Mouse (Mus musculus) thymus, postnatal 25 days (tissue): ENCODE data around the gene Kcnj16.

ENCODE experiments used
- DNase-seq: peaks from one replicate; pipeline ENCODE4 v3.0.0; 2022

Kcnj16 gene

DNA sequence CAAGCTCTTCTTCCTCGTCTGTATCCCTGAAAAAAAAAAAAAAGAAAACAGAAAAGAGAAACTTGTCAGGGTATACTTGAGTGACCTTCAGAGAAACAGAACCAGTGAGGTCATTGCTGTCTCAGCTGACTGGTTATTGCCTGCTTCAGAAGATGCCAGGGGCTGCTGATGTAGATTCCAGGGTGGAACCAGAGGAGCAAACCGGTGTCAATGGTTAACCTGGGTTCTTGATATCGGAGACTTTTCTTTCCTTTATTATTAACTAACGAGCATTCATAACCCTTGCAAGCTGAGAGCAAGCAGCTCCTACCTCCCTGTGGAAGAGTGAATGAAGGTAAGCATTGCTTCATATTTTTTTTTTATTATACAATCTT is at the start of gene Kcnj16:
Kcnj16 (plus strand) TSS at position 272 of the 374 bp plus-strand sequence.
- no peak for DNase-seq

DNA sequence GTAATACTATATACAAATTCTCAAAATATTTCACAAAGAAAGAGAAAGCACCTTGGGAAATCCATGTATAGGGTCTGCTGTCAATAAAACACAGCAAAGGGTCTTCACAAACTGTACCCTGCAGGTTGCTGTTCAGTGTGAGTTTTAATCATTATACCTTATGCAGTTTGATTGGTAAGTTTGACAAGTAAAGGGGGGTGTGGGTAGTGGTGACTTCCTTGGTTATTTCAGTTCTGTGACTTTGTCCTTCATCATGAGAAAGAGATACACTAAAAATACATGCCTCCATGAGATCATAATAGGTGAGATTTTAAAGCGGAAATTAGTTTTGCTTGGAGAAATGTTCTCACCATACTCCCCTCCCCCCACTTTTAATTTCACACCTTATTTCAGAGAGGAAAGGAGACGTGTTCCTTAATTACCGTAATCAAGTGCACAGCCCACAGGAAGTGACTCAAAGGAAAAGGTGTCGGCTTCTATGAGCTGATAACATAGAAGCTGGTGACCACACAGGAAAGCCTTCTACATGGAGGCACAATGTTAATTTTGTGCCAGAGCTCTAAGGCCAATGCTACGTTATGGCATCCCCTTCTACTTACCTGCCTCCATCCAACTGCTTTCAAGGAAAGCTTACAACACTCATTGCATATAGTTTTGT is 48.9 kb upstream of the Kcnj16 start:
- DNase-seq, result no peak

DNA sequence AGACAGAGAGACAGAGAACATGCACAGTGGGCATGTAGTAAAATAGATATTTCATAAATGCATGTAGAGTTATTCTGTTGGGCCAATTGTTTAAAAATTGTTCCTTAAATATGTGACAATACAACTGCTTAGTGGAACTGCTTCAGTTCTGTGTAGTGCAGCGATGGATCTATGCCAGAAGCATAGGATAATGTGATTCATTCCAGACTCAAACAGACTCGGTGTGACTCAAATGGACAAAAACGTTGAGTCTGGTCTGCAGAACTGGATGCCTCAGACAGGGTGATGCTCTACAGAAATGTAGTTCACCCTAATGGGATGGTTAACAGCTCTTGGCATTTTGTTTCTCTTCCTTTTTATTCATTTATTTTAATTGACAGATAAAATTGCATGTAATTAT is 32.1 kb upstream of the Kcnj16 start:
- DNase-seq, result no peak

DNA sequence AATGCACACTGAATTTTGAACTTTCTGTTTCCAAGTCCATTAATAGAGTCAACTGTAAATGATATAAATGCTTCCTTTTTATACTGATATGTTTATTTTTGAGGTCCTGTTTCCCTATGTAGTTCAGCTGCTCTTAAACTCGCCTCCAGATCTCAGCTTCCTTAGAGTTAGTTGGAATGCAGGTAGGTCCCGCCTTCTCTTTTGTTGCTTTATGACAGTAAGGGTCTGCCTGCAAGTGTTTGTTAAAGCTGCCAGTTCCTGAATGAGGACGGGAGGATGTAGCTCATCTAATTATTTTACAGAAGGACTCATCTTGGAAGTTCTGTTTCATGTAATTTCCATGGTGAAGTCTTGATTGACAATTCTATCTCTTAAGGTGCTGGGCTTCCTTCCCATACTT is 25.6 kb upstream of the Kcnj16 start:
- no peak for DNase-seq

GRCm38 (mm10) chr11:110942695-110943135 is 25.1 kb upstream of the Kcnj16 start:
- DNase-seq, result no peak

DNA sequence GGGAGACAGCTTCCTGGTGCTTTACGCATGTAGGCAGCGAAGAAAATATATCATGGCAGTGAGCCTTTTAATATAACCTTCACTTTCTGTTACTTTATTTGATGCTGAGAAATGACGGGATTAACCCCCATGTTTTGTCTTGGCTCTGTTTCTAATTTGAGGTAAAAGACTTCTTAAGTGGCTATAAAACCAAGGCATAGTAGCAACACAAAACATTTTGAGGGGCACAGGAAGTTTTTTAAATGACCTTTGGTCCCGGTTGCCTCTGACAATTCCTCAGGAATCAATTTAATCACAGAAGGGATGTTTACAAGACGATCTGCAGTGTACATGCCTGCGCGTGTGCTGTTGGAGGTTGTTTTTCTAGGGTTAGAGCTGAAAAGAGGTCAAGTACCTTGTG is 11.2 kb upstream of the Kcnj16 start:
- DNase-seq, result no peak

DNA sequence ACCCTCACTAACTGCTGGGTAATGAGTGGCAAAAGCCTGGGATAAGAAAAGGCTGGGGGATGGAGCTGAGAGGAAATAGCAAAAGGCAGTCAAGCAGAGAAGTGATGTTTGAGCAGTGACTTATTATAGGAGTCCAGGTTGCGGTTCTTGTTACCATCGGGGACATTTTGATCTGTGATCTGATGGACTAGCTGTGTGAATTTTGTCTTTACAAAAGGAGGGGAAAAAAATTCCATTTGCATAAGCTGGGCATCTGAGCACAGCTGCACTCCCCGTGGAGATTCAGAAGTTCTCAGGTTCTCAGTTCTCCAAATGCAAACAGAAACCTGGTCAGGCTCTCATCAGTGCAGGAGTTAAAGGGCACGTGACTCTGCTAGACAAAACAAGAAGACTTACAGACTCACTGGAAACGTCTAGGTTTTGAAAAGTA is 6.2 kb upstream of the Kcnj16 start:
- DNase-seq, result no peak

DNA sequence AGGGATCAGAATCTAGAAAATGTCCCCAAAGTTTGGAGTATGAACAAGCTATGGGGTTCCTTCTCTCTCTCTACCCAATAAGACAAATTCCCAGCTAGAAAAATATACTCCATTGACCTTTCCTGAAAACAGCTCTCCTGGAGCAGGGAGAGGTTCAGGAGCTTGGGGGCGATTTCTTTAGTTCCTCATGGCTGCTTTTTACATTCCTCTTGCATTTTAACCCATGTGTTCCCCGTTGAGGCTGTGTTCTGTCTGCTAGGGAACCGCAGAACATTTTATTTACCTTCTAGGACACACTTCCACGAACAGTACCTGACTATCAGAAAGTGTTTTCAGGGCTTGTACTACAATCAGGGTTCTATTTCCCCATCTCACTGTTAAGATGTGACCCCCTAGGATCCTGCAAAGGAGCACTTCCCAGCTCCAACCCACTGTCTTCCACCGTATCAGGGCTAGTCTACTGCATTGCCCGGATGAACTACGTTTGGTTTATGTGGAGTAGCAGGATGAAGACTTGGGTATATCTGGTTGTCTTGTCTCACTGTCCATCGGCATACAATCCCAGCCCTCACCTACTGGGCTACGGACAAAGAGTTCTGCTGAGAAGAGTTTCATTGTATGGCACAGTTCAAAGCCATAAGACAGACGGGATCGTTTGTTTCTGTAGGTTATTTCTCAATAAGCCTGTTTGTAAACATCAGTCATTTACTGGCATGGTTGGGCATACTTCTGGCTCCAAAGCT is 643 bp upstream of the Kcnj16 start:
- DNase-seq, result no peak

DNA sequence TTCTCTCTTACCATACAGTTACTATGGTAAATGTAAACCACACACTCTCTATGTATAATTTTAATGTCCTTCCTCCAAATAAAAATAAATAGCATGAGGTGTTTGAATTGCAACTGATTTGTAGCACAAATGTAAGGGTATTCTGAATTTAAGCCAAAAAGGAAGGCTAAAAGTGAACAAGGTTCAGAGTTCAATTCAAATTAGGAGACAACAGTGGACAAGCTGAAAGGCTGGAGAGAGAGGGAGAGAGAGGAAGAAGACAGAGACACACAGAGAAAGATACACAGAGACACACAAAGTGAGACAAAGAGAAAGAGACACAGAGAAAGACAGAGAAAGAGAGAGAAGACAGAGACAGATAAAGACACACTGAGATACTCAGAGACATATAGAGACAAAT is 1.1 kb downstream of the Kcnj16 start:
- DNase-seq, result no peak

DNA sequence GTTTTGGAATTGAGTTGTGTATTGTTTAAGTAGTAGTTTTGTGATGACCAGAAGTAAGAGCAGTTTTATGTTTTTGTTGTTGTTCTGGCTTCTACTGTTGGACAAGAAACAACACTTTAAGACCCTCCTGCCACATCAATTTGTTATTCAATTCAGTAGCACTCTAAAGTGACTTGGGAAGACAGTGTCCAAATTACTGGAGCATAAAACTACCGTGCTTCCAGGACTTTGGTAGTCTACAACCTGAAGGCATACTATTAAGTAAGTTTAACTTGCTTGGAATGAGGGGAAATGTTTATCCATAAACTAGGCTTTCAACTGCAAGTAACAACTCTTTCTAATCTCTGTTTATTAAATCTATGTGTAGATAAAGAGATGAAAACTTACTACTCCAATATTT is 17.7 kb downstream of the Kcnj16 start:
- DNase-seq, result no peak

DNA sequence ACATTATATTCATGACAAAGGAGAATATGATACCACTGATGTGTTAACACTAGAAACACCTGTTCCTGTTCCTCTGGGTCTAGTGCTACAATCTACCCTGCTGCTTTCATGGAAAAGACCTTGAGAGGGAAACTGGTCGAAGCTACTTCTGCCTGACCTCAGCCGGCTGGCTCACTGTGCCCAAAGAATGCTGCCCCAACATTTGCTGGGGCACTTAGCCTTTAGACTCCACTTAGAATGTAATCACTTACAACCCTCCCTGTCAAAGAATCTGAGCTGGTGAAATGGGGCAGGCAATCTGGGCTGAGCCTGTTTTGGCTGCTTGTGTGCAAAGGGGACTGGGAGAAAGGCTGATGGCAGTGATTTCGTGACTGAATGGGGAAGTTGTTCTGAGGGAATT is 18.1 kb downstream of the Kcnj16 start:
- DNase-seq, result no peak

GRCm38 (mm10) chr11:110993616-110994015 is 25.8 kb downstream of the Kcnj16 start:
- peak; percentile 68 for DNase-seq

- DNase-seq, result peak; percentile 31
These were observed 29.4 kb downstream of the Kcnj16 start for GRCm38 (mm10) chr11:110997211-110997610.

DNA sequence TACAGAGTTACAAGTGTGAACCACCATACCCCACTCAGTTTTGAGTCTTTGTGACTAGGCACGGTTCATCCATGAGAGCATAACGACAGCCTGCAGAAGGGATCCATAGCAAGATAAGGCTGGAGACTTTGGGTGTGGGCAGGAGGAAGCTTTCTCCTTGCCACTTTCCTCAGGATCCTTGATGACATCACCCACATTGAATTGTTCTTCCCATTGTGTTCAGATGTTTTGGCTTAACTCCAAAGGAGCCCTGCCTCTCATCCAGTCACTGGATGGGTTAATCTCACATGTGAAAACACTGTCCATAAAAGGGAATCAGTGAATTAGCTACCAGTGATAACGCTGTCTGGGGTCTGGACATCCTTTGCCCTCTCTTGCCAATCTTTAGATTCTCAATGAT is 37.3 kb downstream of the Kcnj16 start:
- DNase-seq, result no peak

DNA sequence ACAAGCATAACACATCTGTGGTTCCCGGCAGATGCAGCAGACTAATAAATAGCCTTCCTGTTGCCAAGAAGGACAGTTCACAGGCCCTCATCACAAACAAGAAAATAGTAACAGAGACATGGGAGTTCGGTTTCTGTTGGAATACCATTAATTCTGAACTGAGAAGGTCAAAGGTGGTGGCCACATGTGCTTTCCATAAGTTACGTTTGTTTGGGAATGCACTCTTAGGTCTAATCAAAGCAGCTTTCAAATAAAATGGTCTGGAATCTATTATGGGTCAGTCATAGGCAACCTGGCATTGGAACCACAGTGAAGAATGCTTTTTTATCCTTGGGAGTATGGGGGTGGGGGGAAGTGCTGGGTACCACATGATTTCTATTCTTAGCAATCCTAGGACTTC is 41.6 kb downstream of the Kcnj16 start:
- no peak for DNase-seq

DNA sequence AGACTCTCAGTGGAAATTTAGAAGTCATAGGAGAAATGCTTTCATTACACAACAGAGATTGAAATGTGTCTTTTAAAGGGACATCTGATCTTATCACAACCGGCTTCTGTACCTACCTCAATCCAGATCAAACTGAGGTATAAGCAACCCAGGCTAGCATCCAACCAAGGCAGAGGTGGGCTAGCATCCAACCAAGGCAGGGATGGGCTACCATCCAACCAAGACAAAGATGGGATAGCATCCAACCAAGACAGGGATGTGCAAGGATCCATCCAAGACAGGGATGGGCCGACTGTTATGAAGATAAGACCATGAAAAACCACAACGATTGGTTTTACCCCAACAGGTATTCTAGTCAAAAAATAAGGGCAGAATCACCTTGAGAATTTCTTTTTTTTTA is 48.4 kb downstream of the Kcnj16 start:
- no peak for DNase-seq

- no peak for DNase-seq
These were observed 52.4 kb downstream of the Kcnj16 start for GRCm38 (mm10) chr11:111020211-111020610.

DNA sequence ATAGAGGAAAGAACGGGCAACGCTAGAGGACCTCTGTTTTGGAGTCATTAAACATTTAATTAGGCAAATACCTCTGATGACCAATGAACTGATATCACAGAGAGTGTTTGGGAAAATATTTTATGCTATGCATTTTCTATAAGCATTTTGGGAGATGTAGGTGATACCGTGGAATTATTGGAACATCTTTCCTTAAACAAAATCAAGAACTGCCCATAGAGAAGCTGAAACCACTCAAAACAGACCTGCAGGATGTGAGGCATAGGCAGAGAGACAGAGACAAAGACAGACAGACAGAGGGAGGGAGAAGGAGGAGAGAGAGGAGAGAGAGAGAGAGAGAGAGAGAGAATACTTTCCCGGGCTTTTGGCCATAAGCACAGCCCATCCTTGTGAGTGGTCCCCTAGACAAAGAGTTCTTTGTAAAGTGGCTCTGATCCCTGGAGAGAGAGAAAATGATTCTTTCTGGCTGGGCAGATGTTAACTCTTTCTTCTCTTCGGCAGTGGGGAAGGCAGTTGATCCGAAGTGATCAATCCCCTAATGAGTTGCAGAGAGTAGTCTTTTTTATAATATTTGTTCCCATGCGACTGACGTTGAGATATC is 54.9 kb downstream of the Kcnj16 start:
- no peak for DNase-seq

DNA sequence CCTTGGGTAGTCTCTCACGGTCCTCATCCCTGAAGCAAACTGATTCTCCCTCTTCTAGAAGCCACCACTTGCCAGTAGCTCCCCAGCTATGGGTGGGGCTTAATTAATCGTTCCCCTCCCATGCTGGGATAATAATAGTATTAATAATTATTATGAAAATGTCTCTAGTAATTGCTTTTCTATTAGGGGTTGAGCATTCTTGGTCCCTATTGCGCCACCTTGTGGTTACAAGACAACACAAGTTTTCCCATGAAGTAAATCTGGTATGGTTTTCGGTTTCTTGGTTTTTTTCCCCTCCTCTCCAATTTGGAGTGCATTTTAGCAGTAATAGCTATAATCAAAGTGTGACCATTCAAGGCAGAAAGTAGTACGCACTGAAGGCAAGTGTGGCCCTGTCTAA is 74.3 kb downstream of the Kcnj16 start:
- DNase-seq, result peak; percentile 24

- DNase-seq, result no peak
These were observed 75.5 kb downstream of the Kcnj16 start for GRCm38 (mm10) chr11:111043298-111043697.

GRCm38 (mm10) chr11:111054252-111054651 is 86.4 kb downstream of the Kcnj16 start:
- DNase-seq, result no peak

DNA sequence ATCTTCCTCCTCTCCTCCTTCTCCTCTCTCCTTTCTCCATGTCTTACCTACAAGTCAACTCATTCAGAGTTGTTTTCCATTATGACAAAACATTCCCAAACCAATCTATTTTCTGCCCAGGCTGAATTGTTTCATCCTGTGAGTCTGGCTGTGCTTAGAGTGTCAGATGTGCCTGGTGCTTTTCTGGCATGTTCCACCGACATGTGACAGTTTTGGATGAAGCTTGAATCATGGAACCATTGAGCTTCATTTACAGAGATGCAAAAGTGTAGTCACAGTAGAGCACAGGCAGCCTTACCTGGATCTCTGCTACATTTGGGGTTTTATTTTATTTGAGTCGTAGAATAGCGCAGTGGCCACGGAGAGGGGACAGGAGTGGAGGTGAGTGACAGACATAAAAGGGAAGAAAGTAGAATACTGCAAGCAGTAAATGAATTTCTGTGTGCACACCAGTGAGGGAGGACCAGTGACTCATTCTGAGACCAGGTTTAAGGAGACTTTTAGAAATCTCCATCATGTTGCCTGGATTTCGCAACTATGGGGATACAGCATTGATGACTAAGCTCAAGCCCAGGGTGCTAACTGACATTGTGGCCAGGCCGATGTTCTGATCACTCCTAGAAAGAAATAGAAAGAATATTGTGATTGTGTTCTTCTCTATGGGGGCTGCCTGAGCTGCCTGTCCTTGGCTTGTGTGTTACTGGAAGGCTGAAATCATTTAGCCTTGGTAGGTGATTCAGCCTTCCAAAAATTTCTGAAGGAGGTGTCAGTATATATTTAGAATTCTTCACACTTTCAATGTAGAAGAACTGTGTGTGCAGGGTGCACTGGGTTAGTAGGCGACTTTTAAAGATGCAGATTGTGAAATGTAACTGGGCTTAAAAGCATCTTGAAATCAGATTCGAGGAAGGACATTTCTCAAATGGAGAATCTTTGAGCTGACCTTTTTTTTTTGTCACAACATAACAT is 87.3 kb downstream of the Kcnj16 start:
- no peak for DNase-seq

DNA sequence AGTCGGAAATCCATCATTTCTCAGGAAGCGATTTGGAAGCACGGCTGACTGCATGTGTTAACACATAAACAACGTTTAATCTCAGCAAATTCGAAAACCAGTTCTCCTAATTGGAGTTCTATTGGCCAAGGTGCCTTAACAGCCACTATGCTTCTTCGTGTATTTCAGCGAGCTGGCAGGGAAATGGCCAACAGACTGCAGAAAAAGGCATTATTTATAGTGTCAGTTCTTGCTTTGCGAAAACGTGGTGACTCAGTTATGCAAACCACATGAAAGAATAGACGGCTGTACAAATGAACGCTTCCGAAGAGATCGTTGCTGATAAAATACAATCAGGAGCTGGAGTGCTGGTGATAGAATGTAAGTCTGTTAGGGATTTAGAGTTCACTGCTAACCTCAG is 88.2 kb downstream of the Kcnj16 start:
- DNase-seq, result no peak
